Mouse (Mus musculus) spleen, postnatal 4 days (tissue): ENCODE results near the gene Cd3d.

Experiments
- DNase-seq, 2 experiments: peaks; one replicate each; pipeline ENCODE4 v3.0.0; 2022; ENCODE audit warnings: low spot score in 2 of 2

The Cd3d gene

DNA sequence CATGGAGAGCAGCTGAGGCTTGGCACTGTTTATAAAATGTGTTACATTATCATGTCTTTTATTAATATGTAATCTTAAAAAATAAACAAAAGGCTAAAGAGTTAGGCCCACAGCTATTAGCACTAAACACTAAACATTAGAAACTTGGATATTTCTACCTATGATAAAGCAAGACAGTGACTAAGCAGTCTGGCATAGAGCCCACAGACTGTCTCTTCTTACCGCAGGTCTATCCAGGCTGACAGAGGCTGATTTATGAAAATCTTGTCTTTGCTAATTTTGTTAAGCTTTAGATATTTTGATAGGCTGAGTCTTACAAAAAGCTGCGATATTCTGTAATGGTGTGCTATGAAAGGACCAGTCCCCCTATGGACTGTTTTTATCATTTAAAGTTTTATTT is 11.7 kb downstream of the Cd3d start:
- no peak for DNase-seq

DNA sequence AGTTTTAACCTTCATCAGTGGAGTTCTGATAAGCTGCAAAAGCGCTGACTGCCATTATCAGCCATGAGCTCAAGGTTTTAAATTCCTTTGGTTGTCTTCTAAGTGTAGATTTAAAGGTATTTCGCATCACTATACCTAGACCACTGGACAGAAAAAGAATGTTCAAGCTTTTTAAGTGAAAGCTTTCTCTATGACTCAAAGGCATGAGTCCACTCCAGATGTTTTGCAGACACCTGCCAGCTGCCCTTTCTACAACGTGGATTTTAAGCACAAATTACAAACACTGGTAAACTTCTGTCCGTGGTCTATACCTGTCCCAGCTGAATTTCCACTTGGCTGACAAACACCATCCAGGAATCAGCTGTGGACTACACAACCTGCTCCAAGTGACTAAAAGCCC is 13.4 kb downstream of the Cd3d start:
- DNase-seq: no peak

DNA sequence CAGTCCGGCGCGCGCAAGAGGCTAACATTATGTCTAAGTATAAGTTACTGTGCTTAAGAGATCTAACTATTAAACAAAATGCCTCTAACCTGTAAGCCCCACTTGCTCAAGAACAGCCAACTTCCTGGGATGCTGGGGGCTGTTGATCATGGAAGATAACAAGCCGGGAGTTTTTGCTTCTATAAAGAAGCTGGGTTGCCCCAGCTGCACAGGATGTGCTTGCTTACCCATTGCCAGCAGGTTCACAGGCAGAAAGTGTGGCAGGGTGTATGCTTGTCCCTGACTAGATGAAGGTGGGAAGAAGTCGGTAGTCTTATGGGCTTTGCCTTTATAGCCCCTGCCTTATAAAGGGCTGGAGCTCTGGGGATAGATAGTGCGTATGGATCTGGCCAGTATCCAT is 15.0 kb downstream of the Cd3d start:
- no peak for DNase-seq

DNA sequence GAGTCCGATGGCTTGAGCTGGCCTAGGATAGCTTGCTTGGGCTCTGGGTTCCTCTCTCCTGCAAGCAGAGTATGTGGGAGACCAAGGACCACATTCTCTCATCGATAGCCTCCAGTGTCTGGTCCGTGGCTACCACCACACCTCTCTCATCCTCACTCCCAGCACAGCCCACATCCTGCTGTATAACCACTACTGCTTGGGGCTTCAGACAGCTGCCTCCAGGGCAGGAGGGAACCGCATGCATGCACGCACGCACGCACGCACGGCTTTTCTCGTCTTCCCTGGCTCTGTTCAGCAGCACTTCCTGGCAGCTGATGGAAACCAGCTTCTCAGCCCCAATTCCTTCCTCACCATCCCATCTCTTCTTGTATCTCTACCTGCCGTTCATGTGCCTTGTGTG is 16.6 kb downstream of the Cd3d start:
- DNase-seq: no peak

DNA sequence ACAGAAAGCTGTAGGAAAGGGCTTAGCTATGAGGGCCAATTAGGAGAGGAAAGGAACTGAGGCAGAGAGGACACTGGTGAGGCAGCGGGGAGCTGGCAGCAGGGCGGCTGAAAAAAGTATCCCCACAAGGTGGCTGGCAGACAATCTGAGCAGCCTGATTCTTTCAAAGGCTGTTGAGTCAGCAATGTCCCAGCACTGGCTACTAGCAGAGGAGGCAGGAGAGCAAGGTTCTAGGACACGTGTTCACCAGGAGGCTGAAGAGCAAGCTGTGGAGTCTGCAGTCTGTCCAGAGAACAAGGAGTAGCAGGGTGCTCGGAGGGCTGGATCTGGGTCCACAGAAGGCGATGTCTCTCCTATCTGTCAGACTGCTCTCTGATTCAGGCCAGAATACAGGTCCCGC is 17.6 kb downstream of the Cd3d start:
- DNase-seq: no peak

DNA sequence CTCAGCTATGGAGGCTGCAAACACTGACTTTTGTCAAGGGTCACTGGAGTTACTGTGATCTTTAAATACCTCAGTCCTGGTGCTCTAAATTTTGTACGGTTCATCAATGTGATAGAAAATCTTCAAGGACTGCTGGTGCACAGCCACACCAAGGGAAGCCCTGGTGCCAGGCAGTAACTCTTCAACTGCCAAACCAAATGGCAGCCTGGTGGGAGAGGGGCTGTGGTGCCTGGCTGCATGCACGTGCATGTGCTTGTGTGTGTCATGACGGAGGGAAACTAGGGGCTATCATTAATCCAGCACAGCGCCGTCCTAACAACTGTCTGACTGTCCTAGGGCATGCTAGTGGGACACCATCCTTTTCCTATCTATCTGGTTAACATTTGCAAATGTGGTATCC is 18.2 kb downstream of the Cd3d start:
- DNase-seq: no peak

DNA sequence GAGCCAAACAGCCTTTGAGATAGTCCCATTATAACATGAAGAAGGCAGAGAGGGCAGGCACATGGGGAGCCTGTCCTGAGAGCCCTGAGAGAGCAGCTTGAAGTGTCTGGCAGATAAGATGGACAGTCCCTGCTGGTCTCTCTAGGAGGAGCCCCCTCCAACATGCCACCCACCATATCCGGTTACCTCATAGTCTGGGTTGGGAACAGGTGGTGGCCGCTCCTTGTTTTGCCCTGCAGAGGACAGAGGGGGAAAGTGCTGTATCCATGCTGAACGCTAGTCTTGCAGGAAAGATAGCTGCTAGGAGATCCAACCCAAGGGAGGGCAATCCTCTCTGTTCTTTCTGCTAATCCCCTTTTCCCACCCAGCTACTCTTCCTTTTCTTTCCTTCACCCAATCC is 18.7 kb downstream of the Cd3d start:
- DNase-seq: no peak

DNA sequence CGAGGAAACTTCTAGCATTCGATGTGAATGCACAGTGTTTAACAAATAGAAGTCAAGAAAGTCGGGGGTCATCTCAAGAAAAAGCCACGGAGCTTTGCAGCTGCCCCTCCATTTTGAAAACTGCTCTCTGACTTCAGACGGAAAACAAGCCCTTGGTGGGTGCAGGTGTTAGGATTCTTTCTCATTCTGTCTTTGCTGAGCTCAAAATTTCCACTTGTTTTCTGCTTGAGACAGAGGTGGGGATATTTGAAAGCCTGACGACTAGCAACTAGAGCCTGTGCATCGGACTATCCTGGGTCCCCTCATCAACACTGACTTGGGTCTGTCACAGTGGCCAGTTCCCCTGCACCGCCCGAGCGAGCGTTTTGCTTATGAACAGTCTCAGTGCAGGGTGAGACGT is 25.8 kb downstream of the Cd3d start:
- no peak for DNase-seq

DNA sequence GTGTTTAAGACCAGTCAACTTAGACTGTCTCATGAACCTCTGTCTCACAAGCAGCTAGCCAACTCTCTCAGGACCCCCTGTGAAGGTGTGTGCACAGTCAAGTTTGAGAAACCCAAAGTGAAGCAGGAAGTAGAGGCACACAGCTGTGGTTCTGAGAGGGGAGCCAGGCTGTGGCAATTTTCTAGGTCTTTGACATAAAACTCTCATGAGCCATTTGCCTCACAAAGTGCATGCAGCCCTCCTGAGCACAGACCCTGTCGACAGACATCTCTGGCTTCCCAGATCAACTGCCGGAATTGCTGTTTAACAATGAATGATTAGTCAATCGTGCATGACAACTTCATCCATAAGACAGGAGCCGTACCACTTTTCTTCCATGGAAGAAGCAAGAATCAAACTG is 26.8 kb downstream of the Cd3d start:
- no peak for DNase-seq

DNA sequence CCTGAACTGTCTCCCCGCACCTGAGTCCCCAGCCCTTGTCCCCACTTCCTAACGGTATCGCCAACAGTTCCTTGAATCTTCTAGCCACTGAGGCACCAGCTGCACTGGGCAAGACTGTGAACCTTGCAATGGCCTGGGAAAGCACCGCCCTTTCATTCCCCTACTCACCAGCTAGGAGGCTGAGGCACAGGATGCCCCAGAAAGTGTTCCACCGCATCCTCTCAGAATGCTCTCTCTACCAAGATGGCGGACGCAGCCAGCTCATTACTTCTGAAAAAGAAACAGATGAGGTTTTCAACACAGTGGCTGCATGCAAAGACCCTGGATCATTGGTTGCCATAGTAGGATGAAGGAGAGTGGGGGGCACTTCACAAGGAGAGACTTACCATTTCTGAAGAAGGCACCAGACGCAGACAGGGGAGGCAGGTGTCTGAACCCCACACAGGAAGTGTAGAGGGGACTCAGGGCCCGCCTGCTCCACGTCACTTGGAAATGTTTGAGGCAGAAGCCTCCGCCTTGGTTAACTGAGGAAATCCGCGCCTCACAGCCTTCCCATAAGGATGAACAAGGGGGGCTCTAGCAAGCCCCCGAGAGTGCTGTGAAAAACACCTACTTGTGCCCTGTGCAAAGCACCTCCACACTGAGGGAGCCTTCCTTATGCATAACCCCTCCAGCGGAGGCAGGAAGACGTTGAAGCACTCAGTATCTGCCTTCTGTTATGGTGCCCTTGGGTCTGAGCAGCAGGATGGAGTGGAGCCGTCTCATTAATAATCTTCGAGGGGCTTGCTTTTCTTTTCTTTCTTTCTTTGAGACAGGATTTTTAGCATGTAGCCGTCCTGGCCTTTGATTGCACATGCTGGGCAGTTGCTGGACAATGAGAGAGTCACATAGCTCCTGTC is 27.8 kb downstream of the Cd3d start, which contains the start of gene Cd3e:
TSS of gene Cd3e (minus strand) at position 448 of the 899 bp plus-strand sequence.
- DNase-seq: no peak

DNA sequence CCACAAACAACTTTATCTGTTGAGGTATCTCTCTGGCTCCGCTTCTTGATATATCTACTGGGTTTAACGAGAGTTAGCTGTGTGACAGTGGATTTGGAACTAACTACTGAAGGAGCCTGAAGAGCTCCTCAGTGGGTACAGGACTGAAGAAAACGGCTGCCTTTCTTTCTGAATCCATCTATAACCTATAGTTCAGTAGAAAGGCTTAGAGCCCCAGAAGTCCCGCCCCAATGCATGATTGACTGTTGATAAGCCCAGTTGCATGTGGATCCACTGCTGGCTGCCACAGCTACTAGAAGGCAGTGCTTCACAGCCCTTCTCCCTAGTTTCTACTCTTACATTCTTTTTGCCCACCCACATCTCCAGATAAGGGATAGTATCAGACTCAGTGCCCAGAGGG is 28.9 kb downstream of the Cd3d start:
- no peak for DNase-seq

DNA sequence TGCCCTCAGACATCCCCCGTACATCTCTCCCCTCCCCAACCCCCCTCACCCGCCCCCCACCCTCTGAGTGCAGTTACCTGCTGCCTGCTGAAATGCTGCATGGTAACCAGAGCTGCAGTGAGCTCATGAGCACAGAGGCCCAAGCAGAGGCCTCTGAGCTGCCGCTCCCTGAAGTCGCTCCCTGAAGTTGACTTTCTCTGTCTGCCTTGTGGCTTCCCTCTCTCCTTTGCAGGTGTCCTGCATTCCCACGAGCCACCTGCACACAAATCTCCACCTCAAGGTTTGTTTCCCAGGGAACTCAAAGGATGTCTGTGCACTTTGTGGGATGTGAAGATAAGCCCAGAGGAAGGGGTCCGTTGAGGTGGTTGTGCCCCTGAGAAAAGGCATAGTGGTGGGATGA is 29.7 kb downstream of the Cd3d start:
- no peak for DNase-seq

DNA sequence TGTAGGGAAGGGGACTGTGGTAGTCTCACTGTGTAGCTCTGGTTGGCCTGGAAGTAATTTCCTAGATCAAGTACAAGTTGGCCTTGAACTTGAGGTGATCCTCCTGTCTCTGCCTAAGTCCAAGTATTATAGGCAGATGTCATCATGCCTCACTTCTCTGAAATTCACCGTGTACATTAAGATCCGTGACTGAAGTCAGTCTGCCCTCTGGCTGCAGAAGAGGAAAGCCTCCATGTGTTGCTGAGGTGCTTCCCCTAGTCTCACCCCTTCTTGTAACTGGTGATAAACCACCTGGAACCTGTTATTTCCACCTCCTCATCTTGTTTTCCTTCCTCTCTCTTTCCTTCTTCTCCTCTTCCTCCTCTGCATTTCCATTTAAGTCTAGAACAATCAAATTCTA is 33.3 kb downstream of the Cd3d start:
- DNase-seq: no peak

DNA sequence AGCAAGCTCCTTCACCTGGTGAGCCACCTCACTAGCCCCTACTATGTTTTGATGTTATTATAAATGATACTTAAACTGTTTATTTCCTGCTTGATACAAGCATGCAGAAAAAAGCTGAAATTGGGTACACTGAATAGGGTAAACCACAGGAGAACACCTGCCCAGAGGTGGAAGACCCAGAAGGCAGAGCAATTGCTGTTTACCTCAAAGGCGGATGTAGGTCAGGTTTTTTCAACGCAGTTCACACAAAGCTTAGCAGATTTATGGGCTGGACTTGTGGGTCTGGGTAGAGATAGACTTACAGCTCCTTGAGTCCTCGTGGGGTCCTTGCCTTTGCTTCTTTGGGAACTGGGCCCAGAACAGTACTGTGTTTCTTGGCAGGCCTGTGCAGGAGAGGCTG is 34.3 kb downstream of the Cd3d start:
- no peak for DNase-seq

DNA sequence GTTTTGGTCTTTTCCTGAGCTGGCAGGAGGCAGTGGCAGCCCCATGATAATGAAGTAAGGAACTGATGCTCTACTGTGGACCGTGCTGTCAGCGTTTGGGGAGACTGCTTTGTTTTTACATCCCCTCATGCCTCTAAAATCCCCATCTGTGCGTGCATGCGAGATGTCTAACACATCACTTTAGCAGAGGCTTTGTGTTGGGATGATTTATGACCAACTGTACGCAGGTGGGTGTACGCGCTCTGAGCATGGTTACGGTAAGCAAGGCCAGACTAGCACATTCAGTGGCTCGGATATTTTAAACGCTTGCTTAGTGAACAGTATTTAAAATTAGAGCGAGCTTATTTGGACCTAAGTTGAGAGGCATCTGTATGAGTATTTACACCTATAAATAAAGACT is 36.4 kb downstream of the Cd3d start:
- no peak for DNase-seq

DNA sequence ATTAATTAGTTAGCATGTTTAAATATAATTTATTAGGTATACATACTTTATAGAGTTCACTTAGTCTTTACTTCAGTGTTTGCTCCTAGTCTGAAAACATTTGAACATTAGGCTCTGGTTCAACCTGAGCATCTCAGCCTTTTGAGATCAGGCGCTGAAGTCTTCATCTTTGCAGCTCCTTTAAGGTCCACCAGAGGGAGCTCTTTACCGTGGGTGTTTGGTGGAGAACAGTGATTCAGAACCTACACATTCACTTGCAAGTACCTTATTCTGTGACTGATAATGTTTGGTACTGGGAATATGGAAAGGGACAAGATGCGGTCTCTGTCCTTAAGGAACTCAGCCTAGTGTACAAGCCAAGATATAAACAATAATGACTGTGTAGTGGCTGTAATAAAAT is 41.2 kb downstream of the Cd3d start:
- DNase-seq: peak in 1 of 2 experiments; percentile 47

DNA sequence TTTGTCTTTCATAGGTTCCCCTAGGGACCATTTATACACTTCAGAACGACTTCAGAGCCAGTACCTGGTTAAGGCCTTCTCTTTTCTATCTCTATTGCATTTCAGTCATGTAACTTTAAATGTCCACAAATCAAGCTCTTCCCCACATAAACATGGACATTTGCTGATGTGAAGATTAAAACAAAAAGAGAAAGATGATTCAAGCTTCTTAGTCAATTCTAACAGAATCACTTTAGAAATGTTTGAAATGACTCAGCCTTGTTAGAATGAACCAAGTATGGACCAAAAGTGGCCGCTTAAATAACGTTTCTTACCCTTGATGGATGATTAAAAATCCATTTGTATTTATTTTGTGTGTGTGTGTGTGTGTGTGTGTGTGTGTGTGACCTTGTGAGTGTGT is 42.1 kb downstream of the Cd3d start:
- no peak for DNase-seq

DNA sequence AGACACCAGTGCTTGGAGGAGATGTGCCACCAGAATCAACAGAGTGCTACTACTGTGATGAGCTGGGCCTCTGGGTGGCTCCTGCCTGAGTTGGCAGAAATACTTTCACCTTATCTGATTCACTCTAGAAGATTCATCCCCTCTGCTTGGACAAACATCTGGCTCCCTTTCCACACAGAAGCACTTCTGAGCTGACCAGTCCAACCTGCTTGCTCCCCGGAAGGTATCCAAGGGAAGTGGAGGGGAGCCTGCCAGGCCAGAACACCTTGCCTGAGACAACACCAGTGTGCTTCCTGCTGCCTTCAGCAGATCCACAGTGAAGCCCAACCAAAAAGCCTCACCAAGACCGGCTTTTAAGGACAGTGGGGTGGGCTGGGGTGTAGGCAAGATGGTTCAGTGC is 42.6 kb downstream of the Cd3d start:
- no peak for DNase-seq

DNA sequence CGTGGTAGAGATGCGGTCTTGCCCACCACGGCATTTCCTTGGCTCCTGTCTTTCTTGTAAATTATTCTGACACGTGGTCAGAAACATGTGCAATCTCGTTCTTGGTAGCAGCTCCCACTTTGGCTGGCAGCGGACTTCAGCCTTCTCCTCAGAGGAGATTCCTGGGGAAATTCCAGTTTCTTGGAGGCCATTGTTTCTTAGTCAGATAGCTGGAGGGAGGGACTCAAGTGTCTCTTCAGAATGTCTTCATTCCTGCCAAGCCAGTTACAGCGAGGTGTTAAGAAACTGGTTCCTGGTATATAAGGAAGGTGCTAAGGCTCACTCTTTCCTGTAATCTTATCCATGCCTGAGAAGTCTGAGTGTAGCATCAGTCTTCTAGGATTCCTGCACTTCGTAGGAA is 45.8 kb downstream of the Cd3d start:
- DNase-seq: no peak

DNA sequence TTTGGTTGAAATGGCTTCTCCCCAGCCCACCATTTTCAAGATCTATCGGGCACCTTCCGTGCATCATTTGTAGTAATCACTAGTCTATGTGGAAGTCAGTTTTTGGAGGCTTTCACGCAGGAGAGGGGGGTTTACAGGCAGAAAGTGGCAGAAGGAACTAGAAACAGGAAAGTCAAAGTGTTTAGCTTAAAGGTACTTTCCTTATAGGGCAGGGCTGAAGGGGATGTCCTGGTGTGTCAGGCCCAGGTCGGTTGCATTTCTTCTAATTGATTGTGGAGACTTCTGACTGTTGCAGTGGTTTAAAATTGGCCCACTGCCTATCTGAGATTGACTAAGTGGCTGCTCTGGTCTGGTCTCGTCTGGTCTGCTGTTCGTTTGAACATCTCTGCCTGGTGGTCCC is 48.8 kb downstream of the Cd3d start:
- no peak for DNase-seq

DNA sequence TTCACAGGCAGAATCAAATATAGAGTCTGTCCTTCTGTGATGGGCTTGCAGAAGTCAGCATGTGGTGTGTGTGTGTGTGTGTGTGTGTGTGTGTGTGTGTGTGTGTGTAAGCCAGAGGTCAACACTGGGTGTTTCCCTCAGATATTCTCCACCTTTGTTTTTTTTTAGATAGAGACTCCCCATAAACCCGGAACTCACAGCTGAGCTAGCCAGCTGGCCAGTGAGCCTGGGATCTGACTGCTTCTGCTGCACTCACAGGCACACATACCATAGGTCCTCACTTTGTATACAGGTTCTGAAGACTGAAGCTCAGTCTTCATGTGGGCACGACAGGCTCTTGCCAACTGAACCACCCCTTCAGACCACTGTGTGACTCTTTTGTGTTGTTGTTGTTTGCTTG is 50.7 kb downstream of the Cd3d start:
- no peak for DNase-seq

DNA sequence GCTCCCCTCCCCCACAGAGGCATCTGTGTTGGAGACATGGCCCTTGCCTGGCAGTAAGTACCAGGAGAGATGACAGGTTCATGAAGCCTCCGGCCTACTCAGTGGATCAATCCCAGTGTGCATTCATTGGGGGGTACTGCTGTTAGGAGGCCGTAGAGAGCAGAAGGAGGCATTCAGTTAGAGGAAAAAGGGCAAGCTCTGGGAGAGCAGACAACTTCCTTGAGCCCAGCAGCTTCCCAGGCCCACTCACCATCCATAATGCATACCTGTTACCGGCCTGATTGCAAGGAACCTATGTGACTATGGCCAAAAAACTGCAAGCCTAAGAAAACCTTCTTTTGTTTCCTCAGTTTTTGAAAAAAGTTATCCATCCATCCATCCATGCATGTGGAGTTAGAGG is 52.9 kb downstream of the Cd3d start:
- DNase-seq: no peak
